Mouse (Mus musculus) large intestine, adult 2 months (tissue): ENCODE measurements at regions not wholly inside any gene's neighbourhood (a gene's known extent, or its start where the extent isn't known, plus 50 kb on each side); places are given as distances from the start of the nearest gene placed in this dataset.

ENCODE experiments used
- DNase-seq: peaks from one replicate; pipeline ENCODE4 v3.0.0-alpha.2; 2012; ENCODE audit warnings: low read depth, low spot score
- WGBS: fragments of 180-500 bp; shearing (Covaris S2); methylation state at CpG from one replicate; pipeline ENCODE4 v1.1.7; 2018; 5-methylcytosine and 5-hydroxymethylcytosine counted together

GRCm38 (mm10) chr17:87530162-87530817 lies 83.6 kb upstream of the Calm2 start:
- 18% methylated on average over 29 of the region's 29 CpGs for WGBS
- DNase-seq = peak; percentile 73

GRCm38 (mm10) chr17:87530818-87531410 lies 84.2 kb upstream of the Calm2 start:
- 6% methylated on average over 17 of the region's 17 CpGs for WGBS
- no peak for DNase-seq

GRCm38 (mm10) chr17:87531411-87532157 lies 84.8 kb upstream of the Calm2 start:
- peak; percentile 83 for DNase-seq
- WGBS = 6% methylated on average over 21 of the region's 21 CpGs

- DNase-seq = no peak
- 26% methylated on average over 9 of the region's 9 CpGs for WGBS
Measured at GRCm38 (mm10) chr17:87532158-87532545, 85.4 kb upstream of the Calm2 start.

GRCm38 (mm10) chr17:87532762-87533161 lies 86.0 kb upstream of the Calm2 start:
- no peak for DNase-seq
- 51% methylated on average over 6 of the region's 6 CpGs for WGBS

GRCm38 (mm10) chr17:87549568-87549967 lies 86.2 kb upstream of the Epcam start:
- DNase-seq = no peak
- WGBS = 72% methylated on average over 6 of the region's 6 CpGs

- WGBS = 41% methylated on average over 13 of the region's 13 CpGs
- peak; percentile 51 for DNase-seq
Measured at GRCm38 (mm10) chr17:87550518-87551164, 85.1 kb upstream of the Epcam start.

- WGBS = 71% methylated on average over 2 of the region's 2 CpGs
Measured at GRCm38 (mm10) chr17:87554561-87554960, 81.2 kb upstream of the Epcam start.

GRCm38 (mm10) chr17:87558419-87558818 lies 77.4 kb upstream of the Epcam start:
- 79% methylated on average over 2 of the region's 2 CpGs for WGBS
- DNase-seq = no peak

More at GRCm38 (mm10) chr17:87554561-87554960, 81.2 kb upstream of the Epcam start:
- no peak for DNase-seq

GRCm38 (mm10) chr17:87559641-87560040 lies 76.1 kb upstream of the Epcam start:
- no peak for DNase-seq
- 85% methylated on average over 10 of the region's 10 CpGs for WGBS

GRCm38 (mm10) chr17:87560923-87561322 lies 74.9 kb upstream of the Epcam start:
- DNase-seq = no peak
- 77% methylated on average over 7 of the region's 7 CpGs for WGBS

GRCm38 (mm10) chr17:87563375-87563774 lies 72.4 kb upstream of the Epcam start:
- no peak for DNase-seq
- WGBS = 69% methylated on average over 5 of the region's 5 CpGs

GRCm38 (mm10) chr17:87565631-87566030 lies 70.1 kb upstream of the Epcam start:
- DNase-seq = no peak
- 70% methylated on average over 4 of the region's 4 CpGs for WGBS

GRCm38 (mm10) chr17:87566296-87566695 lies 69.5 kb upstream of the Epcam start:
- DNase-seq = no peak
- WGBS = 30% methylated on average over 3 of the region's 3 CpGs

GRCm38 (mm10) chr17:87566996-87567395 lies 68.8 kb upstream of the Epcam start:
- DNase-seq = peak; percentile 66
- WGBS = 25% methylated on average over 9 of the region's 9 CpGs

GRCm38 (mm10) chr17:87567475-87567874 lies 68.3 kb upstream of the Epcam start:
- 18% methylated on average over 2 of the region's 2 CpGs for WGBS
- DNase-seq = no peak

- 53% methylated on average over 9 of the region's 9 CpGs for WGBS
- DNase-seq = no peak
Measured at GRCm38 (mm10) chr17:87569981-87570380, 65.8 kb upstream of the Epcam start.

GRCm38 (mm10) chr17:87570676-87571344 lies 65.0 kb upstream of the Epcam start:
- 64% methylated on average over 18 of the region's 18 CpGs for WGBS
- DNase-seq = no peak

GRCm38 (mm10) chr17:87571345-87571932 lies 64.3 kb upstream of the Epcam start:
- WGBS = 13% methylated on average over 18 of the region's 18 CpGs

More at GRCm38 (mm10) chr17:87571345-87571932, 64.3 kb upstream of the Epcam start:
- DNase-seq = peak; percentile 85
